Mouse (Mus musculus) erythroblast, embryonic 14.5 days (primary cell): Measurements from ENCODE around the gene Vat1l.

Experiments
- GATA1 ChIP-seq: IDR thresholded peaks from 2 replicates; pipeline ENCODE4 v1.6.1; 2012; ENCODE audit warnings: low read length, inconsistent platforms, mixed read lengths
- TAL1 ChIP-seq: IDR thresholded peaks from 3 replicates; pipeline ENCODE4 v1.6.1; 2012; ENCODE audit warnings: low read length, inconsistent platforms, mixed read lengths

GRCm38 (mm10) chr8:114360506-114360905 lies 155.1 kb downstream of the Vat1l start:
- TF ChIP-seq GATA1: no peak
- TF ChIP-seq TAL1: no peak
